Mouse (Mus musculus) megakaryocyte-erythroid progenitor cell, adult 5-6 weeks (primary cell): ENCODE data around the gene Ehbp1. TPM values are rescaled to one million over a fixed set of nuclear protein-coding genes. Genes with fewer than 3 reads are reported as not detected.

Experiments used
- ATAC-seq: replicated peaks from 2 replicates; pipeline ENCODE4 v1.8.0; 2016; ENCODE audit warnings: mild to moderate bottlenecking, inconsistent platforms; ENCODE audit not compliant: severe bottlenecking, poor library complexity, low FRiP score, low TSS enrichment
- total RNA-seq, 2 experiments: library from RNA; stranded (forward) in 1 of 2; stranded (reverse) in 1 of 2; fragments of 200-1000, 215-1000 nt in 1 of 2; fragments of >200 nt in 1 of 2; fragmentation: Nextera tagmentation in 1 of 2; gene quantifications; 2 replicates each; pipeline ENCODE4 v1.2.3; 2014 to 2017

Ehbp1 gene
- total RNA-seq, 2 experiments from 2014 or later = 10.0 to 11.1 TPM

- ATAC-seq = no peak
Measured at GRCm38 (mm10) chr11:22206191-22206590, 135.9 kb downstream of the Ehbp1 start.

GRCm38 (mm10) chr11:22203413-22203812, 138.7 kb downstream of the Ehbp1 start:
- ATAC-seq = no peak

DNA sequence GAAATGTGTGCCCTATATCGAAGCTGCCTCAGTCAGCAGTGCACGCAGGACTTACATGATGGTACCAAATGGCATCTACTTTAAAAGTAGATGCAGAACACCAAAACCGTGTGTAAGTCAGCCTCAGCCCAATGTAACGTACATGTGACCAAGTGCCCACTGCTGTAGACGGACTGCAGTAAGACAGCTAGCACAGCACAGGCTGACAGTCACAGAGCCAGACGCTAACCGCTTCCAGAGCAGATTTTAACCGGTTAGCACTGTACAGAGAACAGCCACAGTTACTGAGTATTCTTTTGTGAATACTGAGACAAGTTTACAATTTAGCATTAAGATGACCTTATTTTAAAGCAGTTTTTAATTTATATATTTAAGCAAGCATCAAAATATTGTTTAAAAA, 141.0 kb downstream of the Ehbp1 start:
- no peak for ATAC-seq

GRCm38 (mm10) chr11:22199881-22200280, 142.2 kb downstream of the Ehbp1 start:
- no peak for ATAC-seq

- ATAC-seq = no peak
Measured at GRCm38 (mm10) chr11:22198406-22198805, 143.7 kb downstream of the Ehbp1 start.

GRCm38 (mm10) chr11:22197935-22198334, 144.2 kb downstream of the Ehbp1 start:
- ATAC-seq = no peak

DNA sequence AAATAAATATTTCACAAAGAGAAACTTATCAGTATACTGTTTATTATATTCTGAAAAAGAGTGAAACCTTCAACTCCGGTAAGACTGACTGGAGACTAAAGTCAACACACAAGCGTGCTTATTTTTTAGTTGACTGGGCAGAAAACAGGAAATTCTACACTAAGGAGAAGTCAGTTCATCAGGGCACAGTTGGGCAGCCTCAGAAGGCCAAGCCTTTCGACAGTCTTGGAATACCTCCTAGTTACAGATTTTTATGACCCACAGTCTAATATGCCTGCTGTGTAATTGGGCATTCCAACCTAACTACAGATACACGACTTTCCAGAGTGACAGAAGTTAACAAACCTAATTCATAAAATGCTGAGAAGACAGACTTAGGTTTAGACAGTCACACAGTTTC, 145.3 kb downstream of the Ehbp1 start:
- ATAC-seq = no peak

GRCm38 (mm10) chr11:22194607-22195006, 147.5 kb downstream of the Ehbp1 start:
- ATAC-seq = no peak

DNA sequence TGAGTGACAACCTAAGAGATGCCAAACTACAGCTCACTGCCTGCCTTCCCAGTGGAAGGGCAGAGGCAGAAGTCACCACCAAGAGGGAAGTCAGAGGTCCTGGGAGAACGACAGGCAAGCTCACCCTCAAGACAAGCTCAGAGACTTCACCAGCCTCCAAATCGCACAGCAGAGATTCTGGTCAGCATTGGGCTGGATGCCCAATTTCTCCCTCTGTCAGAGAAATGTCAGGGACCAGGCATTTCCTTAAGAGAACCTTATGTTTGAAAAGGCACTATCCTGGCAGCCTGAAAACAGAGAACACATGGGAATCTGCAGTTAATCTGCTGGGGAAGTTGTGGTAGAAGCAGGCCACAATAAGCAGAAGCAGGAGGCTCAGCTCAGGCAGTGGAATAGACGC, 151.5 kb downstream of the Ehbp1 start:
- no peak for ATAC-seq

DNA sequence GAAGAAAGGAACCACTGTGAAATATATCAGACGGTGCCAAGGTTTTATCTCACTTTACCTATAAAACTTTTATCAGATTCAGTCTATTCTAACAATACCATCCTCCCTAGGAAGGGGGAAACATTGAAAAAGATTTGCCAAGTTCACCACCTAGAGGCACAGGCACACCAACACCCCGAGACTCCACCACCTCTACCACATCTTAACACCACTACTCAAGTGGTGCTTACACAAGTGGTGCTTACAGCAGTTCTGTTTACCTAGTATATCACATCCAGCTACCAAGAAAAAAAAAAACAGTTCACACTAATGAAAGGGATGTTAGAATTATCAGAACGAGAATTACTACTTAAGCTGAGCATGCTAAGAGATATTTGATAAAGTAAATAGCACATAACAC, 152.1 kb downstream of the Ehbp1 start:
- no peak for ATAC-seq

- ATAC-seq = peak; percentile 67
Measured at GRCm38 (mm10) chr11:22181530-22182501, 160.3 kb downstream of the Ehbp1 start.

DNA sequence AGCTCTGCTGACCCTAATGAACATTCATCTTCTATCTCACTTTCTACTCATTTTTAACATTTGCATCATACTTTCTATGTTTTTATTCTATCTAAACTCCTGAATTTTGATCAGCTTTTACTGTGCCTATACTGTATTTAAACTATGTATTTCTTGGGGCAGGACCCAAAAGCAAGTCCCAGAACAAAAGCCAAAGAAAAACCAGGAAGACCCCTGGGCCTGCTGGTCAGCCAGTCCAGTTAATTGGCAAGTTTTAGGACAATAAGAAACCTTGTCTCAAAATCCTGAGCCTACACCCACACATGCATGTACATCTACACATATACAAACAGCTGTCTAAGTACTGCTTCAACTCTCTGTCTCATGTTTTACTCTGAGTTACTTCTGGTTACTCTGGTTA, 161.9 kb downstream of the Ehbp1 start:
- no peak for ATAC-seq

GRCm38 (mm10) chr11:22178569-22178968, 163.5 kb downstream of the Ehbp1 start:
- ATAC-seq = peak; percentile 94

- no peak for ATAC-seq
Measured at GRCm38 (mm10) chr11:22174311-22174710, 167.8 kb downstream of the Ehbp1 start.

- ATAC-seq = peak; percentile 98
Measured at GRCm38 (mm10) chr11:22170962-22171638, 171.0 kb downstream of the Ehbp1 start.

- ATAC-seq = no peak
Measured at GRCm38 (mm10) chr11:22157882-22158281, 184.2 kb downstream of the Ehbp1 start.

GRCm38 (mm10) chr11:22156182-22156581, 185.9 kb downstream of the Ehbp1 start:
- ATAC-seq = no peak

GRCm38 (mm10) chr11:22155366-22156095, 186.6 kb downstream of the Ehbp1 start:
- no peak for ATAC-seq

DNA sequence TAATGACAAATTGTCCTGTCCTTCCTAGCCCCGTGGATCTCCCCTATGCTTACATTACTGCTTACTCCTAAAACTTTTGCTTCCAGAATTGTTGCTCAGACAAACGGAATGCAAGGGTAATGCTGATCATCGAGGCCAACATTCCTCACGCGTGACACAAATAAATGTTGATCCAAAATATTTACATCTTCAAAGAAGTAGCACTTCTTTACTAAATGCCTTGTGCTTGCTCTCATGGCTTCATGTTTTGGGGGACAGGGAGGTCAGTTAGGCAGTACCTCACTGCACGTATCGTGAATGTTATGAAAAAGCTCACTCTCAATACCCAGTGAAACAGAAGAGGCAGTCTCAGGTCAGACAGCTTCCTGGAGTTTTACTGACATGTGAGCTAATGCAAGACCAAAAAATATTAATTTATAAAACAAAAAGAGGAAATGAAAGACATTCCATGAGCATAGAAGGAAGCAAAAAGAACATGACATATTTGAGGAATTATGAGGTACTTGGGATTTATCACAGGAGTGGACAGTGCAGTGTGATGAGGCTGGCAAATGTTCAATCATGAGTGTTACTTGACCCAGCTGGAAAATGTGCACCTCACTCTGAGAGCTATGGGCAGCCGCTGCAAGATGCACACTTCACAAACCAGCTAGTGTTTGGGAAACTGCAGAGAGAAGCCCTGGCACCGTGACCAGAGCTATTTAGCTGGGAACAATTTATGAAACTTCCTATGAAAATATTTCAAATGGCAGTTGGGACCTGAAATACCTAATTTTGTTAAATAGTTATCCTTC, 187.4 kb downstream of the Ehbp1 start:
- ATAC-seq = no peak
